Mouse (Mus musculus): Measurements from ENCODE around the gene Gm43302.
"Not testable (repeated sequence)": the region's sequence is repeated elsewhere in the genome, so short reads cannot be mapped to it uniquely, and the experiment has no call there.

Gm43302 gene

DNA sequence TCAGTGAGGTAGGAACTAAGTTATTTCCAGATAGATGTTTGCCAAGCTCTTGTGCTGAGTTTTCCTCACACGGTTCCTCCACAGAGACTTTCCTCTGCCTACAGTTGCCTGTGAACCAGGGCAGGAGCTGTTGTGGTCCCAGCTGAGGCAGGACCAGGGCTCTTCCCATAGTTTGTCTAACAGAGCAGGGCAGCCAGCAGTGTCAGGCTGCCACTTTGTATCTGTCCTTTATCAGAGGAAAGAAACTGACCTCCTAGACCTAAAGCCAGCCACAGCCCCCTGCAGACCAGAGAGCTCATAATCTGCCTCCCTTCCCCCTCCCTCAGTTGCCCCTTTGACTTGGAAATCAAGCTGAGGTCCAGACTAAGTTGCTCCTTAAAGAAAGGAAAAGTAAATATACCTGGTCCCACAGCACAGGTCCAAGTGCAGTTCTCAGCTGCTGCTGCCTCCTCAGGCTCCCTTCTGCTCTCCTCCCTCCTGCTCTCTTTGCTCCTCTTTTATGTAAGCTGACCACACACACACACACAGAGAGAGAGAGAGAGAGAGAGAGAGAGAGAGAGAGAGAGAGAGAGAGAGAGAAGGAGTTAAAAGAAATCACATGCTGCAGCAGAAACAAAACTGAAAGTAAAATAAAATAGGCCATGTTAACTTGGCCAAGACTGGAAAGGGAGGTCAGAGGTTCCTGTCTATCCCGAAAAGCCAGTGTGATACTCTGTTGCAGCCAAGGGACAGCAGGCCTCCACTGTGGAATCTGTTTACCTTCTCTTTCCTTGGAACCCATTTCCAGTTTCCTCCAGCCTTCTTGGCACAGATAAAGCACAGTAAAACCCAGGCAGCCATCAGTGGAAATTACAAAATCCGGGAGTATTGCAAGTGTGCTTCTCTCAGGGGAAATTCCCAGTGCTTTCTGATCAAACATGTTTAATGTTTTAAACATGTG lies at the start of gene Gm43302, which contains the start of gene Gbp6:
Gene Gm43302 (minus strand): TSS at position 470 of the 940 bp plus-strand sequence.
Gene Gbp6 (minus strand): TSS at position 473 of the 940 bp plus-strand sequence.
- peak; percentile 7 to 46 for DNase-seq (ENCODE audit: low spot score in 2 of 2)

GRCm38 (mm10) chr5:105341281-105341680 lies 47.8 kb upstream of the Gm43302 start:
- DNase-seq (ENCODE audit: low spot score in 2 of 2), result no peak

- no peak for DNase-seq (ENCODE audit: low spot score in 2 of 2)
These were observed 29.0 kb upstream of the Gm43302 start for GRCm38 (mm10) chr5:105322543-105322942.

GRCm38 (mm10) chr5:105310941-105311340 lies 17.4 kb upstream of the Gm43302 start:
- DNase-seq (ENCODE audit: low spot score in 2 of 2), result no peak

DNA sequence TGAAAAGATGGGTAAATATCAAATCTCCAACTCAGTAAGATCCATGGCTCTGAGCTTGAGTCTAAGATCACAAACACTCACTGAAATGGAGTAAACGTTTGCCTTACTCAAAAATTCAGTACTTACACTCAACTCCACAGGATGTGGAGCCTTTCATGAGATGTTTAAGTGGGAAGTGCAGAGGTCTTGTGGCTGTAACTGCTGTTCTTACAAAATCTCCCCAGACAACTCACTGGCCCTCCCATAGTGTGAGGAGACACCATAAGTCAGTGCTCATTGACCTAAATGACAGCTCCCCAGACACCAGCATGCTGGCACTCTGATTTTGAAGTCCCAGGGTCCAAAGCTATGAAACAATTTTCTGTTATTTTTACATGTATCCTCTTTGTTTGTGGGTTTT lies 15.7 kb upstream of the Gm43302 start:
- not testable (repeated sequence) for DNase-seq (ENCODE audit: low spot score in 2 of 2)

DNA sequence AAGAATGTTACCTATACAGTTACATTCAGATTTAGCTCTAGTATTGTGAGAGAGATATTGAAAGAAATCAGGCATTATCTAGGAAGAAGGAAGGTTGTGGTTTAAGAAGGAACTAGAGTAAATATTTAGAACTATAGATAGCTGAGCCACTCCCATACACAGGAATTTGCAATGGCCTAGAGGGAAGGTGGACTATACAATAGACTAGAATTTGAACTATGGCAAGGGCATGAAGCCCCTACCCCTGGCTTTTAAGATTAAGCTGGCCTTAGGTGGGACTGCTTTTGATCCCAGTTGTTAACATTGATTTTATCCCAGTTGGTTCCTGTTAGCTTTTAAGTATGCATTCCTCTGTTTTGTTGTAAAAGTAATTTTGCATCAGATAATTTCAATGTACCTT lies 13.5 kb upstream of the Gm43302 start:
- not testable (repeated sequence) for DNase-seq (ENCODE audit: low spot score in 2 of 2)

GRCm38 (mm10) chr5:105306159-105306581 lies 12.7 kb upstream of the Gm43302 start:
- DNase-seq (ENCODE audit: low spot score in 2 of 2), result no peak

DNA sequence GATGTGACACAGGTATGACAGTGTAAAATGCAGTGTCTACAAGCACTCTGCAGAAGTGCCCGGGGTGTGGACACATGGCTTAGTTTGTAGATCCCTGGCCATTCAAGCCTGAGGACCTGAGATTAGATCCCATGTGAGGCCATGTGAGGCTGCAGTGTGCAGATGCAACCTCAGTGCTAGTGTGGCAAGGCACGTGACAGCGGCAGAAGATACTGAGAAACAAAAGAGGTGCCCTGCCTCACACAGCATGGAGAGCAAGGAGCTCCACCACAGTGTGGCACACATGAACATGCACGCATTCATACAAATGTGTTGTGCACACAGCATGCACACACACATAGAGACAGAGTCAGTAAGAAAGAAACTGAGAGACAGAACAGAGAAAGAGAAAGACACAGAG lies 12.2 kb upstream of the Gm43302 start:
- DNase-seq (ENCODE audit: low spot score in 2 of 2), result not testable (repeated sequence)

GRCm38 (mm10) chr5:105301963-105302362 lies 8.5 kb upstream of the Gm43302 start:
- DNase-seq (ENCODE audit: low spot score in 2 of 2), result no peak

DNA sequence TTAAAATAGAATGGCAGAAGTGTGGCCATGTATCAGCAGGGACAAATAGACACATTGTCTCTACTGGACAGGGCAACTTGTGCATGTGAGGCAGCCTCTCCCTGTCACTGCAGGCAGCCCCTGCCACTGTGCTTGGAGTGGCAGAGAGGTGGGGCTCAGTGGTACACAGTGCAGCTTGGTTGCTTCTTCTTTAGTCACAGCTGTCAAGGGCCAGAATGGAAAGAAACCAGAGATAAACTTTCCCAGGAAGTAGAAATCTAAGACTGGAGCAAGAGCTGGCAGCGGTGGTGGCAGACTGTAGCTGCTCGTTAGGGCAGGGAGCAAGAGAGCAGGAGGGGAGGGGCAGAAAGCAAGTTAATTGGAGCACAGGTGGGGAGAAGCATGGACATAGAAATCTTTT lies 8.0 kb upstream of the Gm43302 start:
- DNase-seq (ENCODE audit: low spot score in 2 of 2), result no peak

DNA sequence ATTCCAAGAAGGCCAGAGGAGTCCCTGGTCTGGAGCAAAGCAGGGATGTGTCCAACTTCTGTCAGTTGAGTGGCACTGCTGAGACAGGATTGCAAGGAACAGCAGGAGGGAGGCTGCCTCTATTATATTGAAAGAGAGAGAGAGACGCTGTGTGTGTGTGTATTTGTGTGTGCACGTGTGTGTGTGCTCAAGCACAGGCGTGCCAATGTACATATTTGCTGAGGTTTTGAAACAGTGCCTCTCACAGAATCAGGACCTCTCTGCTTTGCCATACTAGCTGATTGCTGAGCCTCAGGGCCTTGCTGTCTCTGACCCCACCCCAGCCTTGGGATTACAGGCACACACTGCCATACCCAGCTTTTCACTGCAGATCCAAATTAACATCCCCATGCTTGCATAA lies 2.3 kb upstream of the Gm43302 start:
- no peak for DNase-seq (ENCODE audit: low spot score in 2 of 2)

DNA sequence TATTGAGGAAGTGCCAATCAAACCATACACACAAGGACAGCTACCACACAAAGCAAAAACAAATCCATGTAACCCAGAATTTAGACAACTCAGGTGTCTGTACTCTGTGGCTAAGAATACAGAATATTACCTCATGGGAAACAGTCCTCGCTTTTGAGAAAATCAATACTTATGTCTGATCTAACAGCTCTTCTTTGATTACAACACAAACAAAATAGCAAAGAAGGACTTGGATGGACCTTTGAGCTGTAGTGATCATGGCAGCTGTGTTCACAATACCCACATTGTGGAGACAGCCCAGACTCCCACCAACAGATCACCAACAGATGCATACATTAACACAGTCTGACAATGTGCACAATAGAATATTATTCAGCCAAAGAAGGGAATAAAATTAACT lies 1.0 kb downstream of the Gm43302 start:
- DNase-seq (ENCODE audit: low spot score in 2 of 2), result no peak

GRCm38 (mm10) chr5:105290921-105291320 lies 2.6 kb downstream of the Gm43302 start:
- DNase-seq (ENCODE audit: low spot score in 2 of 2), result not testable (repeated sequence)

GRCm38 (mm10) chr5:105260673-105261072 lies 32.8 kb downstream of the Gm43302 start:
- DNase-seq (ENCODE audit: low spot score in 2 of 2), result not testable (repeated sequence)

GRCm38 (mm10) chr5:105252491-105252890 lies 41.0 kb downstream of the Gm43302 start:
- DNase-seq (ENCODE audit: low spot score in 2 of 2), result no peak

GRCm38 (mm10) chr5:105244741-105245140 lies 48.8 kb downstream of the Gm43302 start:
- DNase-seq (ENCODE audit: low spot score in 2 of 2), result not testable (repeated sequence)

DNA sequence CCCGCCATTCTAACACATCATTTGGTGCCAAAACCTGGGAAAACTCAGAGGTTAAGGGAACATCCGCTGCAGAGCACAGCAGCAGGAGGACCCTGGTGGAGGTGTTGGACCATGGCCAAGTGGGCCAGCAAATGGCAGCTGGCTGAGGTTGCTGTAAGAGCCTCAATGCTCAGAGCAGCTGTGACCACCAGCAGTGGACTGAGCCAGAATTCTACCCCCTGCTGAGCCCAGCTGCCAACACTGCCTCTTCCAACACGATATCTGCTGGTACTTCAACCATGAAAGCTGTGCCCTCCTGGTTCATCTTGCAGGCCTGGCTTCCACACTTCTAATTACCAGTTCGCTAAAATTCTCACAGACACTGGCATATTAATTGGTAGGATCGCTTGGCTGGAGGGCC lies 52.5 kb downstream of the Gm43302 start:
- DNase-seq (ENCODE audit: low spot score in 2 of 2), result not testable (repeated sequence)

GRCm38 (mm10) chr5:105239483-105240047 lies 53.9 kb downstream of the Gm43302 start, which contains the start of gene Gbp10:
Gene Gbp10, minus strand, starts transcription at chr5:105239533.
- DNase-seq (ENCODE audit: low spot score in 2 of 2), result peak in 1 of 2 experiments; percentile 11

DNA sequence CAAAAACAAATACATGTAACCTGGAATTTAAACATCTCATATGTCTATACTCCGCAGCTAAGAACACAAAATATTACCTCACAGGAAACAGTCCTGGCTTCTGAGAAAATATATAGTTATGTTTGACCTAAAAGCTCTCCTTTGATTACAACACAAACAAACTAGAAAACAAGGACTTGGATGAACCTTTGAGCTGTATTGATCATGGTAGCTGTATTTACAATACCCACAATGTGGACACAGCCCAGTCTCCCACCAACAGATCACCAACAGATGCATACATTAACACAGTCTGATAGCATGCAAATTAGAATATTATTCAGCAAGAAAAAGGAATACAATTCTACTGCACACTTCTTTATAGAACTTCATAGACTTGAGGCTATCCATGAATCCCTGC lies 55.1 kb downstream of the Gm43302 start:
- DNase-seq (ENCODE audit: low spot score in 2 of 2), result not testable (repeated sequence)

DNA sequence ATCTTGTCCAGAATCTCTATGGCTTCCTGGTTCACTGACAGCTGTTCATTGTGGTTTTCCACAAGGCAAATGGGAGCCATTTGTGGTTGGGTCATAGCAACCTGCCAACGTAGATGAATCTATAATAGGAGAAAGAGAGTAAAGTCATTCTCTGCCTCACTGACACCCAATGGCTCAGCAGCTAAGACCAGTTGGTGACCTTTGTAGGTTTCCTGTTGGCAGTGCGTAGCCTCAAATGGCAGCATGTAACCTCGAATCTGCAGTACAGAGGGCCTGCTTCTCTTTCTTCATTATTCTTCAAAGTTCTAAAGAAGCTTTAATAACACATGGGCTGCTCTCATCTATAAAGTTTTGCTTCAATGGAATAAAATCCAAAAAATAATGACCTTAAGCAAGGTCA lies 57.5 kb downstream of the Gm43302 start:
- DNase-seq (ENCODE audit: low spot score in 2 of 2), result not testable (repeated sequence)

- not testable (repeated sequence) for DNase-seq (ENCODE audit: low spot score in 2 of 2)
These were observed 84.5 kb downstream of the Gm43302 start for GRCm38 (mm10) chr5:105208957-105209356.

GRCm38 (mm10) chr5:105200791-105201355 lies 92.6 kb downstream of the Gm43302 start:
- not testable (repeated sequence) for DNase-seq (ENCODE audit: low spot score in 2 of 2)
